Mouse (Mus musculus) CH12.LX (cell line): ENCODE measurements around the gene Scarf2. TPM values are rescaled to one million over a fixed set of nuclear protein-coding genes. Genes with fewer than 3 reads are reported as not detected.
A peak's percentile ranks its signal among the peaks of the same experiment; 100 is the strongest.

Source experiments
- DNase-seq: peaks from one replicate; pipeline ENCODE4 v3.0.0-alpha.2; 2013; ENCODE audit errors: extremely low read depth
- H3K27ac ChIP-seq: 2 replicates; pipeline ENCODE4 v1.5.1; 2012; ENCODE audit warnings: low read depth, mild to moderate bottlenecking, control low read depth, moderate library complexity; ENCODE audit not compliant: insufficient read depth
- H3K27me3 ChIP-seq: replicated peaks from 2 replicates; pipeline ENCODE3; 2012; ENCODE audit warnings: inconsistent platforms
- H3K36me3 ChIP-seq, 2 experiments: replicated peaks in 1 of 2; 2 replicates each; pipeline versions ENCODE3 to v1.6.1; 2012; ENCODE audit warnings: inconsistent platforms in 1 of 2, low read length in 1 of 2, mild to moderate bottlenecking in 1 of 2, mixed read lengths in 1 of 2, moderate library complexity in 1 of 2; ENCODE audit not compliant: control insufficient read depth in 1 of 2, insufficient read depth in 1 of 2
- H3K4me1 ChIP-seq, 2 experiments: 2 replicates each; pipeline ENCODE4 v1.6.1; 2012; ENCODE audit warnings: inconsistent platforms in 1 of 2, moderate library complexity in 1 of 2; ENCODE audit not compliant: insufficient read depth in 2 of 2, control insufficient read depth in 1 of 2
- H3K4me2 ChIP-seq: 2 replicates; pipeline ENCODE4 v1.6.1; 2012; ENCODE audit warnings: low read depth, mild to moderate bottlenecking, control low read depth; ENCODE audit not compliant: poor library complexity, insufficient read depth, severe bottlenecking
- H3K4me3 ChIP-seq, 3 experiments: fragments of 150-350 bp in 1 of 3; sonication (generic) in 1 of 3; replicated peaks in 1 of 3; 2 replicates each; pipeline versions ENCODE3 to v1.5.1; 2011 to 2012; ENCODE audit warnings: low read depth in 2 of 3, low read length in 2 of 3, mild to moderate bottlenecking in 2 of 3, moderate library complexity in 2 of 3, control low read depth in 1 of 3, improper control_type of control experiment in 1 of 3, inconsistent platforms in 1 of 3, mixed read lengths in 1 of 3; ENCODE audit not compliant: poor library complexity in 1 of 3
- H3K79me2 ChIP-seq: replicated peaks from 2 replicates; pipeline ENCODE4 v1.6.1; 2012; ENCODE audit warnings: mild to moderate bottlenecking, moderate library complexity; ENCODE audit not compliant: control insufficient read depth, poor library complexity, insufficient read depth, severe bottlenecking; ENCODE audit errors: extremely low read depth
- H3K9ac ChIP-seq: 2 replicates; pipeline ENCODE4 v1.6.1; 2012; ENCODE audit warnings: low read depth, mild to moderate bottlenecking, control low read depth, moderate library complexity; ENCODE audit not compliant: insufficient read depth
- H3K9me3 ChIP-seq: replicated peaks from 2 replicates; pipeline ENCODE3; 2012; ENCODE audit warnings: low read length, inconsistent platforms, mixed read lengths
- CHD2 ChIP-seq: IDR thresholded peaks from 2 replicates; pipeline ENCODE4 v1.6.1; 2011; ENCODE audit warnings: low read length, improper control_type of control experiment
- CTCF ChIP-seq, 2 experiments: IDR thresholded peaks in 1 of 2; conservative IDR thresholded peaks in 1 of 2; 2 replicates each; pipeline ENCODE4 v1.5.1; 2011 to 2012; ENCODE audit warnings: low read depth in 2 of 2, low read length in 2 of 2, improper control_type of control experiment in 1 of 2, inconsistent platforms in 1 of 2, mild to moderate bottlenecking in 1 of 2, moderate library complexity in 1 of 2
- ELF1 ChIP-seq: IDR thresholded peaks from 2 replicates; pipeline ENCODE4 v1.6.1; 2014; ENCODE audit warnings: low read depth, mild to moderate bottlenecking, inconsistent platforms, low read length, improper control_type of control experiment
- ETS1 ChIP-seq: conservative IDR thresholded peaks from 2 replicates; pipeline ENCODE4 v1.6.1; 2012; ENCODE audit warnings: low read depth, mild to moderate bottlenecking, inconsistent platforms, low read length, improper control_type of control experiment, moderate library complexity
- GABPA ChIP-seq: IDR thresholded peaks from 2 replicates; pipeline ENCODE4 v1.6.1; 2012; ENCODE audit warnings: low read depth, low read length, improper control_type of control experiment, inconsistent platforms; ENCODE audit not compliant: insufficient replicate concordance
- HCFC1 ChIP-seq: IDR thresholded peaks from 2 replicates; pipeline ENCODE4 v1.6.1; 2012; ENCODE audit warnings: low read depth, mild to moderate bottlenecking, inconsistent platforms, low read length, improper control_type of control experiment
- KAT2A ChIP-seq: IDR thresholded peaks from 2 replicates; pipeline ENCODE4 v1.6.1; 2012; ENCODE audit warnings: low read length, improper control_type of control experiment, inconsistent platforms; ENCODE audit not compliant: insufficient replicate concordance
- MAFK ChIP-seq: IDR thresholded peaks from 2 replicates; pipeline ENCODE4 v1.6.1; 2011; ENCODE audit warnings: low read length, improper control_type of control experiment; ENCODE audit not compliant: insufficient replicate concordance
- MAX ChIP-seq: IDR thresholded peaks from 2 replicates; pipeline ENCODE4 v1.6.1; 2011; ENCODE audit warnings: low read length, improper control_type of control experiment
- MEF2A ChIP-seq: IDR thresholded peaks from 2 replicates; pipeline ENCODE4 v1.6.1; 2014; ENCODE audit warnings: low read depth, mild to moderate bottlenecking, inconsistent platforms, low read length, improper control_type of control experiment, borderline replicate concordance
- MXI1 ChIP-seq: IDR thresholded peaks from 2 replicates; pipeline ENCODE4 v1.6.1; 2011; ENCODE audit warnings: mild to moderate bottlenecking, low read depth, low read length, improper control_type of control experiment
- MYC ChIP-seq: IDR thresholded peaks from 2 replicates; pipeline ENCODE4 v1.6.1; 2011; ENCODE audit warnings: low read depth, mild to moderate bottlenecking, improper control_type of control experiment, low read length
- NELFE ChIP-seq: IDR thresholded peaks from 2 replicates; pipeline ENCODE4 v1.6.1; 2011; ENCODE audit warnings: low read depth, low read length, improper control_type of control experiment
- NRF1 ChIP-seq: IDR thresholded peaks from 2 replicates; pipeline ENCODE4 v1.6.1; 2014; ENCODE audit warnings: low read depth, mild to moderate bottlenecking, inconsistent platforms, low read length, improper control_type of control experiment, moderate library complexity
- PAX5 ChIP-seq: IDR thresholded peaks from 2 replicates; pipeline ENCODE4 v1.6.1; 2012; ENCODE audit warnings: low read length, inconsistent platforms, mixed read lengths
- POLR2A ChIP-seq: IDR thresholded peaks from 2 replicates; pipeline ENCODE4 v1.6.1; 2011; ENCODE audit warnings: low read depth, mild to moderate bottlenecking, improper control_type of control experiment, low read length
- POLR2AphosphoS2 ChIP-seq: IDR thresholded peaks from 2 replicates; pipeline ENCODE4 v1.6.1; 2011; ENCODE audit warnings: low read depth, low read length, improper control_type of control experiment
- RAD21 ChIP-seq: IDR thresholded peaks from 2 replicates; pipeline ENCODE4 v1.6.1; 2011; ENCODE audit warnings: low read depth, mild to moderate bottlenecking, low read length, improper control_type of control experiment, moderate library complexity
- SIN3A ChIP-seq: IDR thresholded peaks from 2 replicates; pipeline ENCODE4 v1.6.1; 2012; ENCODE audit warnings: low read length, improper control_type of control experiment, inconsistent platforms
- SMC3 ChIP-seq: IDR thresholded peaks from 2 replicates; pipeline ENCODE4 v1.6.1; 2011; ENCODE audit warnings: low read depth, low read length, improper control_type of control experiment
- TCF12 ChIP-seq: IDR thresholded peaks from 2 replicates; pipeline ENCODE4 v1.6.1; 2014; ENCODE audit warnings: low read depth, mild to moderate bottlenecking, inconsistent platforms, low read length, improper control_type of control experiment
- UBTF ChIP-seq: IDR thresholded peaks from 2 replicates; pipeline ENCODE4 v1.6.1; 2012; ENCODE audit warnings: low read depth, mild to moderate bottlenecking, inconsistent platforms, low read length, improper control_type of control experiment, moderate library complexity
- USF2 ChIP-seq: conservative IDR thresholded peaks from 2 replicates; pipeline ENCODE4 v1.6.1; 2011; ENCODE audit warnings: low read depth, low read length, improper control_type of control experiment
- ZKSCAN1 ChIP-seq: IDR thresholded peaks from 2 replicates; pipeline ENCODE4 v1.6.1; 2012; ENCODE audit warnings: low read depth, inconsistent platforms, low read length, improper control_type of control experiment, borderline replicate concordance
- dilution Hi-C: fragments of 300-500 bp; cut with MboI; formaldehyde crosslinking; loops from 2 replicates; pipeline ENCODE4 v1.14.3; 2020; ENCODE audit warnings: low sequenced_read_pairs; ENCODE audit not compliant: extremely low pct_unique_long_range_greater_than_20kb, extremely low pct_ligation_motif_present
- in situ Hi-C: fragments of 300-500 bp; cut with MboI; formaldehyde crosslinking; loops from 3 replicates; pipeline ENCODE4 v1.14.3; 2019; ENCODE audit warnings: low sequenced_read_pairs, low pct_ligation_motif_present, low pct_unique_long_range_greater_than_20kb, mixed read lengths
- polyA plus RNA-seq: library from polyadenylated mRNA; unstranded; fragments of >175 nt; gene quantifications from 2 replicates; pipeline ENCODE4 v1.2.1, GENCODE M21; 2012; ENCODE audit warnings: low read depth; ENCODE audit not compliant: insufficient read length
- total RNA-seq, 2 experiments: library from RNA; depleted of rRNA; stranded (reverse); fragments of 300-350 nt in 1 of 2; fragments of >200 nt in 1 of 2; gene quantifications; 2 replicates each; pipeline ENCODE4 v1.2.3; 2012 to 2014

Scarf2 gene
- total and polyA plus RNA-seq, 3 experiments = not detected

- H3K36me3 ChIP-seq = no peaks in the 10 kb centered on the region
- no peak overlapping the region for H3K9ac ChIP-seq
- H3K4me1 ChIP-seq = no peaks in the 10 kb centered on the region
- in situ Hi-C loops = no loop called here
- H3K27me3 ChIP-seq = peaks cover 4% of the 10 kb centered on the region
- H3K27ac ChIP-seq = no peak overlapping the region
- dilution Hi-C loops = no loop called here
- DNase-seq = no peak
- H3K4me3 ChIP-seq = no peak overlapping the region
- no peak overlapping the region for H3K4me2 ChIP-seq
- no peaks in the 10 kb centered on the region for H3K79me2 ChIP-seq
- H3K9me3 ChIP-seq = peaks cover 4% of the 10 kb centered on the region
- 0 out of 2 replicates have a peak, but pooled peaks have one; percentile 13 for TF ChIP-seq NRF1
- TF ChIP-seq ZKSCAN1 = no peak
- peak in 1 of 2 experiments; percentile 39; a peak in 2 of 4 replicates for TF ChIP-seq CTCF (conservative IDR thresholded peaks at IDR 0.05 in 1 of 2, IDR thresholded peaks at IDR 0.05 in 1 of 2; ENCODE audit: low read depth in 2 of 2, low read length in 2 of 2)
- no peak for TF ChIP-seq ELF1
- TF ChIP-seq MYC = no peak
- peak; percentile 13 for TF ChIP-seq RAD21
- no peak for TF ChIP-seq SIN3A
- TF ChIP-seq SMC3 = no peak
- no peak for TF ChIP-seq MXI1
- no peak for TF ChIP-seq ETS1
- TF ChIP-seq KAT2A = no peak
- no peak for TF ChIP-seq PAX5
- TF ChIP-seq, all 38 proteins: peak for 3
These were observed 34.7 kb downstream of the Scarf2 start for GRCm38 (mm10) chr16:17831781-17832180.

GRCm38 (mm10) chr16:17832821-17833220, 35.7 kb downstream of the Scarf2 start, which contains the start of gene B830017H08Rik:
Gene B830017H08Rik, plus strand, starts transcription at chr16:17833121.
- dilution Hi-C loops = no loop called here
- in situ Hi-C loops = no loop called here
- H3K27me3 ChIP-seq = peaks cover 1% of the 10 kb centered on the region
- H3K9ac ChIP-seq = no peak within 1 kb of the TSS
- H3K36me3 ChIP-seq = peaks cover 0 to 6% of the 10 kb centered on the region in 2 experiments
- no peaks in the 10 kb centered on the region for H3K79me2 ChIP-seq
- DNase-seq = no peak
- peaks cover 4% of the 10 kb centered on the region for H3K9me3 ChIP-seq
- H3K27ac ChIP-seq = no peak within 1 kb of the TSS
- H3K4me2 ChIP-seq = no peak within 1 kb of the TSS
- no peaks in the 10 kb centered on the region for H3K4me1 ChIP-seq
- no peak for TF ChIP-seq MYC
- TF ChIP-seq USF2 = no peak
- no peak for TF ChIP-seq SMC3
- no peak for TF ChIP-seq MAFK
- no peak for TF ChIP-seq PAX5
- no peak for TF ChIP-seq GABPA
- TF ChIP-seq HCFC1 = no peak
- no peak for TF ChIP-seq ELF1
- no peak for TF ChIP-seq POLR2AphosphoS2
- TF ChIP-seq CHD2 = no peak
- no peak for TF ChIP-seq NELFE
- TF ChIP-seq TCF12 = no peak
- TF ChIP-seq RAD21 = no peak
- TF ChIP-seq NRF1 = no peak
- TF ChIP-seq ZKSCAN1 = no peak
- TF ChIP-seq MEF2A = no peak
- TF ChIP-seq POLR2A = no peak
- no peak for TF ChIP-seq MAX
- TF ChIP-seq UBTF = no peak
- no peak within 1 kb of the TSS for H3K4me3 ChIP-seq
